Mouse (Mus musculus) embryonic fibroblast, embryonic 13.5 days (primary cell): ENCODE measurements around the gene Pef1.

Experiments used
- CTCF ChIP-seq: IDR thresholded peaks from 2 replicates; pipeline ENCODE4 v1.5.1; 2011; ENCODE audit warnings: mild to moderate bottlenecking, control low read depth, low read length, moderate library complexity, borderline replicate concordance; ENCODE audit not compliant: insufficient read depth
- POLR2A ChIP-seq: IDR thresholded peaks from 2 replicates; pipeline ENCODE4 v1.6.1; 2011; ENCODE audit warnings: low read depth, mild to moderate bottlenecking, control low read depth, low read length, moderate library complexity

- TF ChIP-seq CTCF (no peak), POLR2A (no peak)
These were observed 20.1 kb upstream of the Pef1 start for GRCm38 (mm10) chr4:130082211-130082610.
